Mouse (Mus musculus) urinary bladder, postnatal 25 days (tissue): ENCODE data around the gene Gm11168.
"Not testable (repeated sequence)": the region's sequence is repeated elsewhere in the genome, so short reads cannot be mapped to it uniquely, and the experiment has no call there.

Experiments used
- DNase-seq: peaks from one replicate; pipeline ENCODE4 v3.0.0; 2022; ENCODE audit warnings: low spot score

Gene Gm11168

GRCm38 (mm10) chr9:3025653-3026052 lies 22.5 kb downstream of the Gm11168 start:
- DNase-seq = peak; percentile 68

GRCm38 (mm10) chr9:3026136-3026535 lies 23.0 kb downstream of the Gm11168 start:
- not testable (repeated sequence) for DNase-seq

- not testable (repeated sequence) for DNase-seq
Observed at GRCm38 (mm10) chr9:3026741-3027140, 23.6 kb downstream of the Gm11168 start.

GRCm38 (mm10) chr9:3027200-3027599 lies 24.1 kb downstream of the Gm11168 start:
- DNase-seq = not testable (repeated sequence)

GRCm38 (mm10) chr9:3029276-3030000 lies 26.3 kb downstream of the Gm11168 start:
- peak; percentile 12 for DNase-seq

- DNase-seq = not testable (repeated sequence)
Observed at GRCm38 (mm10) chr9:3030677-3031318, 27.7 kb downstream of the Gm11168 start.

GRCm38 (mm10) chr9:3034299-3034698 lies 31.2 kb downstream of the Gm11168 start, which contains the start of gene Gm17535:
Gm17535 (plus strand) TSS chr9:3034599.
- not testable (repeated sequence) for DNase-seq

- not testable (repeated sequence) for DNase-seq
Observed at GRCm38 (mm10) chr9:3036577-3036976, 33.4 kb downstream of the Gm11168 start, which contains the start of gene Gm10715. Gm10715 (plus strand) TSS chr9:3036877.

GRCm38 (mm10) chr9:3038161-3038560 lies 35.0 kb downstream of the Gm11168 start:
- not testable (repeated sequence) for DNase-seq
